Mouse (Mus musculus) inflammation-experienced regulatory T-cells, adult 6 months (primary cell): Measurements from ENCODE around the gene Stim2. TPM values are rescaled to one million over a fixed set of nuclear protein-coding genes. Genes with fewer than 3 reads are reported as not detected.
A peak's percentile ranks its signal among the peaks of the same experiment; 100 is the strongest.

ENCODE experiments used
- ATAC-seq: one replicate; pipeline ENCODE4 v1.8.0; 2017
- polyA plus RNA-seq, 3 experiments: library from polyadenylated mRNA; unstranded; fragments of 100-300 nt; shearing (Covaris generic); gene quantifications; one replicate each; pipeline ENCODE4 v1.2.1; 2017

Stim2 gene
- polyA plus RNA-seq, 3 experiments from 2014 or later: 17.0 to 31.7 (median 27.5) TPM

DNA sequence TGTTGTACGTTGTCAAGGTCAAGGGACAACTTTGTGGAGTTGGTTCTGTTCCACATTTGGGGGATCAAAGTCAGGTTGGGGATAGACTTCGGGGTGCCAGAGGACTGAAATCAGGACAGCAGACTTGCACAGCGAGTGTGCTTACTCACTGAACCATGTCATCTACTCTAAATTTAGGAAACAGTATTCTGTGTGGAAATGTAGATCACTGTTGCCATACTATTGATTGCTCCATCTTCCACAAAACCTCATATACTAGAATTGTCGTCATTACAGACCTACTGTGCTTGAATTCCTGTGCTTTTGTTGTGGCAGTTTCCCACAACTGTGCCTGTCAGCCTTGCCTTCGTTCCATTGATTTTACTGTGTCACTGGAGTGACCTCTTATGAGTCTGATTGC, 51.6 kb downstream of the Stim2 start:
- ATAC-seq: no peak

DNA sequence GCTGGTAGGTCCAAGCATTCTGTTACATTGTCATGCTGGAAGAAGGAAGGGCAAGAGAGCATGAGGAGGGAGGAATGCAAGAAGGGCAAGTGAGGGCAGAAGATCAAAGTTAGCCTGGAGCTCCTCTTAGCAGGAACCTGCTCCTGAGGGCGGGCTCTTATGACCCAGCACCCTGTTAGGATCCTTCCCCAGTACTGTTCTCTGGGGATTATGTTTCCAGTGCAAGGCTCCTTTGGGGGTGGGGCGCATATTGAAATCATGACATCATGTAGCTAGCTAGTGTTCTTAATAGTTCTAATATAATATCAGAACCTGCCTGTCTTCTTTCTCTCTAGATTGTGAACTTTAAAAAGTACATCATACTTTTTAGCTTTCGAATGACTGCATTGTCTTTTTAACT, 52.8 kb downstream of the Stim2 start:
- ATAC-seq: no peak

DNA sequence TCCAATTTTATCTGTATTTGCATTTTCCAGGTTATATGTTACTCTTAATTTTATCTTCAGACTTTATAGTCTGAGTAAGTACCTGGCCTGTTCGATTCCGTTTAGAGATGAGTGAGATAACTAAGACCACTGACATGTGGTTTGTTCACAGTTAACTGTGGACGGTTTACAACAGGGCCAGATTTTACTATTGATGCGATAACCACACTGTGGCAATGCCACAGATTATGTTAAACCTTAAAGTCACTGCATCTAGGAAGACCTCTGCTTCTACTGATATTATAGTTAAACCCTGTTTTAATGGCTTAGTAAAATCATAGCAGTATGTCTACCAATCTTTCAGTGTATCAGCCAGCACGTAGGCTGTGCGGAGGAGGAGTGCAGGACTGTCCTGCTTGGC, 53.9 kb downstream of the Stim2 start:
- ATAC-seq: no peak

DNA sequence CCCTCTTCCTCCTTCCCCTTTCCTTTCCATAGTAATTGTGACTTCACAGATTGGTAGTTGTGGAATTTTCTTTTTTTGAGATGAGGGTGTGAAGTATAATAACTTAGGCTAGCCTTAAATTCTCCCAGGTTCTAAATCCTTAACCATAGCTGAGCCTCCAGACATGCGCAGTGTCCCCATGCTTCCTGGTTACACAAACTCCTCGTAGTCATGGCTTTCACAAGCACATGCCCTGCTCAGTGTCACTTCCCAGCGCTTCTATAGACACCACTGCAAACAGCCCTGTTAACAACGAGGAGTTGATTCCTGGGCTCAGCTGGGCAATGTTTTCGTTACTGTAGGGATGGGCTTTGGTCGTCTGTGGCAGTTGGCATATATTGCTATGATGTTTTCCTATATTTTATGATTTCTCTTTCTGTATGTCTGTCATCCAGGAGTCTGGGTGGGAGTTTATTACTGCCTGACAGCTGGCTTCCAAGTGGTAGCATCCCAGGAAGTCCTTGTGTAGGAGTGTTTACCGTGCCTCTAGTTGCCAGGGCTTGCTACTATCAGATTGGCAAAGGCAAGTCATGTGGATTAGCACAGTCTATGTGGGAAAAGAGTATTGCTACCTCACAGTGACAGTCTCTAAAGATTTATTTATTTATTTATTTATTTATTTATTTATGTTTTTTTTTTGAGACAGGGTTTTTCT, 55.5 kb downstream of the Stim2 start:
- ATAC-seq: no peak

DNA sequence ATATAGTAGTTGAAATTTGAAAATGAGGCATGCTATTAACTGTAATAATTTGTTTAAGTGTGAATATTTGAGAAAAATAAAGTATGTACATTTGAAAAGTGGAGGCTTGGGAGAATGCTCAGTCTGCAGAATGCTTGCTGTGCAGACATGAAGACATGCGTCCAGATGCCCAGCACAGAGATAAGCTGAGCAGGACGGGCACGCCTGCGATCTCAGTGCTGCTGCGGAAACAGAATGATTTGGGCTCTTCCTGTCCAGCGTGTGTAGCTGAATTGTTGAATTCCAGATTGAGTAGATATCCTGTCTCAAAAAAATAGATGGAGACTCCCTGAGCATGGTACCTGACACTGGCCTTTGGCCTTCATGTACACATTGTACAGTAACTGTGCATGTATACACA, 58.0 kb downstream of the Stim2 start:
- ATAC-seq: no peak

DNA sequence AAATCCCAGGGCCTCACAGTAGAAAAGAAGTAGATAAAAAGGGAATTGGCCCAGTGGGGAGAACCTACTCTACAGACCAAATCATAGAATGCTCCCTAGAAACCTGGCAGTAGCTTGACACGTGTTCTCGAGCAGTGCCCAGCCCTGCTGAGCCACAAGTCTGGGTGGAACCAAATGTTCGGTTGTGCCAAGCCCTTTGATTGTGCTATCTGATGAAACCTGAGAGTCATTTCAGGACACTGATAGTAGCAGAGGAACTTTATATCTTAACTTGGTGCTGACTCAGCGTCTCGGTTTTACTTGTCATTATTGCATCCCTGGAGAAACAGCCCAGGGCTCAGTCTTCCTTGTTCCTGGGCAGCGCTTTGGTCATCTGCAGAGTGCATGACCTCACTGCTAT, 61.7 kb downstream of the Stim2 start:
- peak; percentile 50 for ATAC-seq

DNA sequence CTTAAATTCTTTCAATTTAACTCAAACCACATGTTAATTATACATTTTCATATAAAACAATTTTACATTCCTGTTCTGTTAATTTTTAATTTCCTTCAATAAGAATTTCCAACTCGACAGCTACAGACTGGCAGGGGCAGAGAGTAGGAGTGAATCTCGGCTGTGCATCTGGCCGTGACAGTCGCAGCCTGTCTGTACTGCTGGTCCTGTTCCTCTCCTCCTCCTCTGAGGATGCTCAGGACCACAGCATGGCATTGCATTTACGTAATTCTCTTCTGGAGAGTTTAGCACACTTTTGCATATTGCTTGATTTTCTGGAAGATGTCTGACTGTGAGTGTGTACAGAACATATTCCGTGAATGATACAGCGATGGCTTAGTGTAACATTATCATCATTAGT, 63.8 kb downstream of the Stim2 start:
- no peak for ATAC-seq

DNA sequence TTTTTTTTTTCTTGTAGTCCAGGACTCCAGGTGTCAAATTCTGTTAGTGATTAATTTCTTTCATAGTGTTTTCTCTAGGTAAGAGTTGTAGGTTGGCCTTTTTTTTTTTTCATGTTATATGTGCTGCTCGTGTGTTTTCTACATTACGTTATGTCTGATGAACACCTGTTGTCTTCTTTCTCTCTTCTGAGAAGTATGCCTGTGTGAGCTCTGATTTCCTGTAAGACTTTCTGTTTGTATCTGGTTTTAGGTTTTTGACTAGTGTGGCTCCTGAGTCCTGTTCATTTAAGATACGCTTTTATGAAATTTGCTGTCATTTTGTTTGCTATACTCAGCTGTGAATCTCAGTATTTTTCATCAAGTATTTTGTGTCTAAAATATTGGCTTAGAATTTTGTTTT, 69.3 kb downstream of the Stim2 start:
- peak; percentile 59 for ATAC-seq

DNA sequence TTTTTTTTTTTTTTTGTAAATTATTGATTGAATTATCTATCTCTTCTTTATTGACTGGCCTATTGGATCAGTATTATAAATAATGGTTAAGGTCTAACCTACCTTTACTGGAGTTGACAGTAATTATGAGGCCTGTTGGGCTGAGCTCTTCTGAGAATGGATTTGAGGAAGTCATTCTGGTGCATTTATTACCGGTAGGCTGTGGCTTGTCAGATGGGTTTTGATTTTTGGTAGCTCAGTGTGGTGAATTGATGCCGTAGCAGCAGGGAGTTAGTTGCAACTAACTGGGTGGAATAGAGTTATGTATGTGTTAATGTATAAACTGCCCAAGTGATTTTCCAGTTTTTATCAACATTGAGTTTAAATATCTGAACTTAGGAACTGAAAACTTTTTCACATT, 72.2 kb downstream of the Stim2 start:
- no peak for ATAC-seq

DNA sequence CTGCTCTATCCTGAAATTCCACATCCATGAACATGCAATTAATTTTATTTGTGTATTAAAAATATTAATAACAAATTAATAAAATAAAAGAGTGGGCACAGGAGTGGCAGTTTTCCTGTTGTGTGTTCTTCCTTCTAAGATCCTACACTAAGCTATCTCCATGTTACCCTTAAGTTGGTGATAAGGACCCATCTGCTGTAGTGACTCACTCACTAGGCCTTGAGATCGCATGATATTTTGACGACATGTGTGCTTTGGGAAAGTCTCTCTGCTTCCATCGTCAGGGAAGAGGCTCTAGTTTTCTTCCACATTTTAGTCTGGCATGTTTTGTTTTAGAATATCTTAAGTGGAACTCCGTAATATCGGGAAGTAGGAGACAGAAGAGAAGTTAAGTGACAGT, 73.0 kb downstream of the Stim2 start:
- ATAC-seq: no peak

DNA sequence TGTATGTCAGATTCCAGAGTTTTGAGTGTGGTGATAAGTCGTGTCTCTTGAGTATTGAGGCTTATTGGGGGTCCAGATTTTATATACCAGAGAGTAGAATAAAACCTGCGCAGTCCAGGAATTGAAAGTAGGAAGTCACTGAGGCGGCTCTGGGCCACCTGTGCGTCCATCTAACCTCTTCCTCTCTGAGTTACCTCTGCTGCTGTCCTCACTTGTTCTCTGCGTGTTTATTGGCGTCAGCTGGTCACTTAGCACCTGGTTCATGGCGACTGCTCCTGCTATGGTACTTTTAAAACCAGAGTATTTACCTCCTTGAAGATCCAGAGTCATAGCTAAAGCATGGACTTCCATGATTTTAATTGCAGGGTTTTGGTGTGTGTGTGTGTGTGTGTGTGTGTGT, 73.4 kb downstream of the Stim2 start:
- ATAC-seq: no peak

DNA sequence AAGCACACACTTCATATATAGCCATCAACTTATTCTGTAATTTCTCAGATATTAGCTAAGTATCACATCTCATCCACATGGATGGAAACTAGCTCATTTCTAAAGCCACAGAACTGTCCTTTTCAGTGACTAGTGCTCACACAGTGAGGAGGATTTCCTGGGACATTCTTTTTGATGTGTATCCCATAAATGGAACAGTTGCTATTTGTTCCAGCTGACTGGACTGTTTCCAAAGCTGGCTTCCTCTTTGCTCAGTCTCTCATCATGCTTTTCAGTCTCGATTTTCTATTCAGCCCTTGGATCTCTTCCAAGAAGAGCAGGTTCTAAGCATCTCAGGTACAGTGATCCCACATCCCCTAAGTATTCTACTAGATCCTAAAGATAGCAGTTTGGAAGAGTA, 75.0 kb downstream of the Stim2 start:
- no peak for ATAC-seq

DNA sequence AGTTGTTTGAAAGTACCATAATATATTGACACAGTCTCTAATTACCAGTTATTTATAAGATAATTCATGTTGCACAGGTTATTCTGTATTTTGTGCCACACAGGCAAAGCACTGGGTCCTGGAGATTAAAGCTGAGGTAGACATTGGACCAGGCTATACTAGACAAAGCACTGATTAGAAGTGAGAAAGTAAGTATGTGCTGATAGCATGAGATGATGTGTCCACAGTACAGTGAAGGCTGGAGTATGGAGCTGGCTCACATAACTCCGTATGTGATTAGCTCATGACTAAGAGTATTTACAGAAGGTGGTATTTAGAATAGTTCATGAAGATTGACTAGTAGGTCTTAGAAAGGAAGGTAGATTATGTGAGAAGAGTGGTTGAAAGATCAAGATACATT, 81.7 kb downstream of the Stim2 start:
- no peak for ATAC-seq

DNA sequence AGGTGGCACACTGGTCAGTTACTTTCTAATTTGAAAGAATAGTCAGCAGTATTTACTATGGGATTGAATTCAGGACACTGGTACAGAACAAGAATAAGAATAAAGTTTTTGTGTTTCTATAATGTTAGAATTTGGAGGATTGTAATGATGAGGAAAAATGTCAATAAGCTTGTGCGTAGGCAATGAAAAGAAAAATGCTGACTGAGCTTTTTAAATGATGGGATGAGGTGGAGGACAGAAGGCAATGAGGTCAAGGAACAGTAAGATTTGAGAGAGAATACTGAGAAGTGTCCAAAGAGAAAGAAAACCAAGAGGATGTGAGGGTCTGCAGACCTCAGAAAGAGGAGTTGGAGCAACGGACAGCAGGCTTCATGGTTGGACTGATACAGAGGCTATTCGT, 89.6 kb downstream of the Stim2 start:
- ATAC-seq: no peak

DNA sequence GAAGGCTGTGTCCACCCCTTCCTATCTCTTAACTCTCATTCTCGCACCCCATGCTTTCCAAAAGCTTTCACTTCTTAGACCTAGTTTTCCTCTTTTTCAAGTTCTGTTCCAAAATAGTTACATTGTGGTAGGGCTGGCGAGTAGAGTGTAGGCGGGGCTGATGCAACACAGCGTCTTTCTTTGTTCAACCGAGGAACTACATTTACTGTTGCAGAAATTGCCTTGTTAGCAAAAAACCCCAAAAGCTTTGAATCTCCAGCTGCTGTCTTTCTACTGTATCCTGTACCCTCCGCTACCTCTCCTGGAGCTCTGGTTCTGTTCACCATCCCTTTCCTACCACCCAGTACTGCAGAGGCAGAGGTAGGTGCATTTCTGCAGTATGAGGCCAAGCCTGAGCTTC, 99.9 kb downstream of the Stim2 start:
- peak; percentile 38 for ATAC-seq

DNA sequence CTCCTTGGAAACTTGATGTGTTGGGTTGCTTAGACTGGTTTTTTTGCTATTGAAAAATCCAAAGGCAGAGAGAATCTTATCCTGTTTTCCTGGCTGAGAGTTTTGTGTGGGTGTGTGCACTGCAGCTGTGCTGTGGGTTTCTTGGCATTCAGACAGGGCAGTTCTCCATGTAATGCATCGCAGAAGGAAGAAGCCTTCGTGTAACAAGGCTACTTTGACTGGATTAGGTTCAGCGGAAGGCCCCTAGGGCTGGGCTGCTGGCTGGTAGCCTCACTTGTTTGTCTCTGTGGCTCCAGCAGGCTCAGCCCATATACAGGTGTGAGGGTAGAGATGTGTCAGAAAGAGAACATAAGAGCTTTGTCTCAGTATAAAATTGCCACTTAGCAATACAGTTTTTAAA, 102.6 kb downstream of the Stim2 start:
- ATAC-seq: peak; percentile 39

DNA sequence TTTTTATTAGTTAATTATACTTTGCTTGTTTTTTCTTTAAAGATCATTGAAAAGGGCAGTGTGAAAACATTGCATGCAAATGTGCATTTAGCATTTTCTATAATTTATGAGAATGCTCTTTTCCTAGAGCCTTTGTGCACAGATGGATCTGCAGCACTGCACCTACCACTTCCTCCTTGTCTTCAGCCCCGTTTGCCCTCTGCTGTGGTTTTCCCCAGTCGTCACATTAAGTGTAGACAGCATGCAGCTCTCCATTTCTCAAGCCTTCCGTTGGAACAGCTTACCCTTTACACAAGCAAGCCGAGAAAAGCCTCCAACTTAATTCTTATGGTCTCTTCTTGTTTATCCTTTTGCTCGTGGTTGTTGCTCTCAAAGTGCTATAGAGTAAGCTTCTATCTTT, 103.0 kb downstream of the Stim2 start:
- peak; percentile 85 for ATAC-seq

DNA sequence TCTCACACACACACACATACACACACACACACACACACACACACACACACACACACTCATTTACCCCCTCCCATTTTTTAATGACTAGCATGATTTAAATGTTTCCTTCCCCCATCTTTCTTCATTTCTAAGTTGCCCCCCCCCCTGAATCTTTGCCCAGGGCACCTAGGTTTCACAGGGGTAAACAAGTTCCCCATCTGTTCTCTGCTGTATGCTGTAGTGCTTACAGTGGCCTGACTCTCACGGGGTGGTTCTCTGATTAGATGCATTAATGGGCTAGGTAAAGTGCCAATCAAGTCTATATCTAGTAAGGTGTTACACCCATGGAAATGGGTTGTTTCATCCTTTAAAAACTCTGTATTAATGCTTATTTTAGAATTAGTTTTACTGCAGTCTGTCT, 103.7 kb downstream of the Stim2 start:
- no peak for ATAC-seq

DNA sequence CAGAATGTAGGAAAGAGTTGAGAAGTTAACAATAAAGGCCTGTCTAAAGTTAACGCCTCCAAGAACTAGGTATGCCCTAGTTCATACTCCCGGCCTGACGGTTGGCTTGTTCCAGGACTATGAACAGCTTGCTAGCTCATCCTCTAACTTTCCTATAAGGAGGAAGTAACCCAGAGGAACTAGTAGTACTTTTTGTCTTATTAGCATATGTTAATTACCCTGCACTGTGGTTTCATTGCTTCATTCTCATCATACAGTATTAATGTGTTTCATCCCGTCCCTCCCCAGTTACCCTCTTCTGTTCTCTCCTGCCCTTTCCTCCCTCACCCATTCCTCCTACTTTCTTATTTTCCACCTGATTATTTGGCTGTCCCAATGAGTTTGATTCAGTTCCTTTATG, 108.4 kb downstream of the Stim2 start:
- no peak for ATAC-seq

DNA sequence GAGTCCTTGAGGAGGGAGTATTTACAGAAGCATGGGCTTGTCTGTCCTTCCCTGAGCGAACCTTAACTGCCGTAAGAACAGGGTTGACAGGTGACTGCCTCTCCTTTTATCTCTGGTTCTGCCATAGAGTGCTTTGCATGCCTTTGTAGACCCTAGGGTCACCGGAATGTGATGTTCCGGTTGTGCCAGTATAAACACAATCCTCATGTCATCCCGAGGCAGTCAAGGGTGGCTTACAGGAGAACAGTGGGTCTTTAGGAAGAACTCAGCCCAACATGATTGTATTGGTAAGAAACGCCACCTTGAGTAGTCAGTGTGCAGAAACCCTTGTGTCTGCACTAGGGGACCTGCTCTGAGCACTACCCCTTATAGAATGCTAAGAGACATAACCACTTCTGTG, 108.8 kb downstream of the Stim2 start:
- ATAC-seq: no peak

DNA sequence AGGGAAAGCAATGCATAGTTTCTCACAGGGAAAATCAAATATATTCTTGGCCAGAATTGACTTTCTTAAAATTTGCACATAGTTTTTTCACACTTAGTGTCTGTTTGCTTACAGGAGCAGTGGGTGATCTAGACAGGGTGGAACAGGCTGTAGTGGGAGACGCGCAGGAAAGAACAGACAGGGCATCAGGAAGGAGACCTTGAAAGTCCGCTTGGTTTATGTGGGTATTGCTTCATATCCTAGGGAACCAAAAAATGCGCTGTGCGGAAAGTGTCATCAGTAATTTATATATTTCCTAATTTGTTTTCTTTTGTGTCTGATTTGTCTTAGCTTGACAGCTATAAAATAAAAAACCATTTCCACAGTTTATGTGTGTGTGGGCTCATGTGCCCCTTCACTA, 110.8 kb downstream of the Stim2 start:
- ATAC-seq: no peak

DNA sequence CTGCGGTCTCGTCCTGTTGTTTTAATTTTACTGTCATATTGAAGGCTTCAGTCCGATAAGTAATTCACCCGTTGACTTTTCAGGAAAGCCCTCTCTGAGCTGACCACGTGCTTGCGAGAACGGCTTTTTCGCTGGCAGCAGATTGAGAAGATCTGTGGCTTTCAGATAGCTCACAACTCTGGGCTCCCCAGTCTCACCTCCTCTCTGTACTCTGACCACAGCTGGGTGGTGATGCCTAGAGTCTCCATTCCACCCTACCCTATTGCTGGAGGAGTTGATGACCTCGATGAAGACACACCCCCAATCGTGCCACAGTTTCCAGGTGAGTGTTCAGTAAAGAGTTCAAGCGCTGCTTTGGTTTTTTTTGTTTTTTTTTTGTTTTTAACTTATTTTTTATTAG, 112.5 kb downstream of the Stim2 start:
- no peak for ATAC-seq

DNA sequence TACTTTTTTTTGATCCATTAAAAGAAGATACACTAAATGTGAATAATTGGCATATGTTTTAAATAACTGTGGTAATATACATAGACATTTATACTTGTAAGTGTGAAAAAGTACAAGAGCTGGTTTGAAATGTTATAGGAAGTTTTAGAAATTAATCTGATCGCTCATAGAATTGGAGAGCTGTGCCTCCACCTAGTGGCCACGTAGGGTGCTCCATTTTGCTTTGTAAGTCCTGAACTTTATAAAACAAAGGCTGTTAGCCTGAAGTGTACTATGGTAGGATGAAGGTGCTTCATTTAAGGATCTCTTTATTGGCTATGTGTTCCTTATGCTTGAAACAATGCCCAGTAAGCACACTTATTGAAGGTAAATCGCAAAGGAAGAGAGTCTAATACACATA, 115.0 kb downstream of the Stim2 start:
- peak; percentile 89 for ATAC-seq

DNA sequence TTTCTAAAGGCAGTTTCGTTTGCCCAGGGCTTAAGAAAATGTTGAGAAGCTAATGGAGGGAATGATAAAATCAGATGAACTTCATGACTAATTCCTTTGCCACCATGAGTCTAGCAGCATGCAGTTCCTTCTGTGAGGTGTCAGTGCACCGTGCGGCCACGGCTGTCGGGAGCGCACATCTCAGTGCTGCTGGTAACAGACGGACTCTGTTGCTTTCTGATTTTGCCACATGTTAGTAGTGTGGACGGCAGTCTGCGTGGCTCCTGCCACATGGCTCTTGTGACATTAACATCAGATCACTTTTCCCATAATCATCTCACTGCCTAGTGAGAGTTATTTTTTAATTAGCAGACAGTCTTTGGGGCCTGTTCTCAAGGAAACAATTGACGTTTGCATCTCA, 118.2 kb downstream of the Stim2 start:
- ATAC-seq: no peak

DNA sequence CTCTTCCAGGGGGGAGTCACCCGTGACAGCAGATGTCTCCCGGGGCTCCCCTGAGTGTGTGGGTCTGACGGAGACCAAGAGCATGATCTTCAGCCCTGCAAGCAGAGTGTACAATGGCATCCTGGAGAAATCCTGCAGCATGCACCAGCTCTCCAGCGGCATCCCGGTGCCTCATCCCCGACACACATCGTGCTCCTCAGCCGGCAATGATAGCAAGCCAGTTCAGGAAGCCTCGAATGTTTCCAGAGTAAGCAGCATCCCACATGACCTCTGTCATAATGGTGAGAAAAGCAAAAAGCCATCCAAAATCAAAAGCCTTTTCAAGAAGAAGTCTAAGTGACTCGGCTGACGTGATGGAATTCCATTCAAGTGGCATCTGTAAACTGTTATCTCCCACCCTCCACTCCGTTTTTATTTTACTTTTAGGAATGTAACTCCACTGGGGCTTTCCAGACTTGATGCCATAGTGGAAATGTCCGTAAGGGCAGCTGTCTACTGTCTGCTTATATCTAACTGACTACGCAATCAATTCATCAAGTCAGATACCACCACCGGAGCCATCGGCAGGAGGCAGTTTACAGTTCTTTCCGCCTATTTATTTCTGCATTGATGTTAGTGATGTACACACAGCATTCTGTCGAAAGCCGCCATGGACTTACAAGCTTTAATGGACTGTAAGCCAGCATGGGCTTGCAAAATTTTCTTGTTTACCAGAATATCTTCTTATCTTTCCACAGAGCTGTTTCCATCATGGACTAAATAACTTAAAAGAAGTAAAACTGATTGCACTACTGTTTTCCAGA, 120.3 kb downstream of the Stim2 start:
- no peak for ATAC-seq
